Mouse (Mus musculus): Measurements from ENCODE around the gene Eps15l1. TPM values are rescaled to one million over a fixed set of nuclear protein-coding genes. Genes with fewer than 3 reads are reported as not detected.

The Eps15l1 gene
- polyA plus RNA-seq, 2 experiments from 2014 or later = 43.2 to 52.4 TPM

DNA sequence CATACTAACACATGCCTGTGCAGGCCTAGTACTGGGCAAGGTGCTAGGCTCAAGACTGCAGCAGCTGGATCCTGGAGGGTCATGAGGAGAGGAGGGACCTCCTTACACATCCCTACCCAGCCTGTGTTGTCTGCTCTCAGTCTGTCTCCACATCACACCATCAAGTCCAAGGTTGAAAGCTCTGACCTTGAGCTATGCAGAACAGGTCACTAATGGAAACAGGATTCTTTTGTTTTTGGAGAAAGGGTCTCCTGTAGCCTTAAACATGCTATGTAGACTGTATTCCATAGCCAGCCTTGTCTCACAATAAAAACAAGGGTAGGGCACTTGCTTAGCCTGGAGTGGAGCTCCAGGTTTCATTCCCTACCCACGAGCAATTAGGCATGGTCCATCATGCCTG is 72.3 kb downstream of the Eps15l1 start:
- no peak for ATAC-seq

DNA sequence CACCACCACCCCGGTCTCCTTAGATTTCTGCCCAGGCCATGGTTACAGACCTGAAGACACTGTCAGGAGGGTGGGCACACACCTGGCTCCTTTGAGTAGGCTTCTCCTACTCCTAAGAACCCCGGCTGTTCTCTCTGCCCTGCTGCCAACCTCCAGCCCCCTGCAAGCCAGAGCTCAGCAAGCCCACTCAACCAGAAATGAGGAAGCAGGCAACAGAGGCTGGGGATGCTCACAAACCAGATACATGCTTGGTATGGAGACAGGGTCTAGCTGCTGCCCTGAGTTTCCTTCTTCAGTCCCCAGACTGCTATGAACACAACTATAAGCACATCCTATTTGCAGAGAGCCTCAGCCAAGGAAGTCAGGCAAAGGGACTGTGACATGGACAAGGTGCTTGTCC is 73.1 kb downstream of the Eps15l1 start:
- ATAC-seq = no peak

DNA sequence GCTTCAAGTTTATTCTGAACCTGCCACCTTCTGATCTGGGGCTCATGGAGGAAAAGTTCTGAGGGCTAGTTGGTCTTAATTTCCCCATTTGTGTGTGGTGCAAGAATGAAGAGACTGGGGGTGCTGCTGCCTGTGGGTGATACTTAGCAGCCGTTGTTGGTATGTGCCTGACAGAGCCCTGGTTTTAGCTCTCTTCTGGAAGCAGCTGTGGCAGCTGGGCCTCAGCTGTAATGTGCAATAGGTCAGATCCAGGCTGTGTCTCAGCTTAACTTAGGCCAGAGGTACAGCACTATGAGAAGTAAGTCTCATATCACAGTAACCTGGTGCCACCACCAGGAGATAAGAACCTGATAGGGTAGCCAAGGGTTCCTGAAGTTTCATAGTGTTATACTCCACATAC is 73.7 kb downstream of the Eps15l1 start:
- ATAC-seq = no peak

- ATAC-seq = peak; percentile 95
These were observed 77.5 kb downstream of the Eps15l1 start for GRCm38 (mm10) chr8:72343725-72344124.

DNA sequence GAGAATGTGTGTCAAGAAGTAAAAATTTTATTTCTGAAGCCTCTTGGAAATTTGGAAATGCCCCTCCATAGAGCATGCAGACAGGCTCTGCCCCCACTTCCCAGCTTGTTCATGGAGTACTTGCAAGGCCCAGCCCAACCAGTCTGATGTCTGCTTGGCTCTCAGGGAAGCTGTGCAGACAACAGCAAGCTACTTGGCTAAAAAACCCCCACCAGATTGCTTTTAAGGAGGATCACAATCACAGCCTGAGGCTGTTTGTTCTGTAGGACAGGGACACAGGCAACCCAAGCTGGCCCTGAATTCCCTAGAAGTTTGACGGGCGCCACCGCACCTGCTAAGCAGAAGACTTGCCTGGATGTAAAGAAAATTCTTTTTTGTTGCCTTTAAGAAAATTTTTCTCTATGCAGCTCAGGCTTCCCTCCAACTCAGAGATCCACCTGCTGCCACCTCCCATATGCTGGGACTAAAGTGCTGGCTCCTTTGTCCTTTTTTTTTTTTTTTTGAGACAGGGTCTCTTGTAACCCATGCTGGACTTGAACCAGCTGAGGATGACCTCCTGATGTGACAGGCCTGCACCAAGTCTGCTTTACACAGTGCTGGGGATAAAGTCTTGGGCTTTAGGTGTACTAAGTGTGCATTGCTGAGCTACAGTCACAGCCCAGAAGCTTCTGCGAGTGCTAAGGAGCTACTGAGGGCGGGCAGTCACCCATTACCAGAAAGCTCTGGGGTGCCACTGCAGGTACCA is 78.5 kb downstream of the Eps15l1 start:
- ATAC-seq = no peak

DNA sequence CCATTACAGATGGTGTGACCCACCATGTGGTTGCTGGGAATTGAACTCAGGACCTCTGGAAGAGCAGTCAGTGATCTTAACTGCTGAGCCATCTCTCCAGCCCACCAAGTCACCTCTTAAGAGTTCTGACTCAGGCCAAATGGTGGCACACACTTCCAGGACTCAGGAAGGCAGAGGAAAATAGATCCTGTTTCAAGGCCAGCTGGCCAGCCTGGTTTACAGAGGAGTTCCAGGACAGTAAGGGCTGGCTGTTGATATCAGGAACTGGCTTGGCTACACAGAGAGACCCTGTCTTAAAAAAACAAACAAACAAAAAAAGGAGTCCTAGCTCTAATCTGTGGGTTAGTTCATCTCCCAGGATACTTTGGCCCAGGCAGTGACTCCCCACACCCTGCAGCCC is 84.2 kb downstream of the Eps15l1 start:
- ATAC-seq = no peak

DNA sequence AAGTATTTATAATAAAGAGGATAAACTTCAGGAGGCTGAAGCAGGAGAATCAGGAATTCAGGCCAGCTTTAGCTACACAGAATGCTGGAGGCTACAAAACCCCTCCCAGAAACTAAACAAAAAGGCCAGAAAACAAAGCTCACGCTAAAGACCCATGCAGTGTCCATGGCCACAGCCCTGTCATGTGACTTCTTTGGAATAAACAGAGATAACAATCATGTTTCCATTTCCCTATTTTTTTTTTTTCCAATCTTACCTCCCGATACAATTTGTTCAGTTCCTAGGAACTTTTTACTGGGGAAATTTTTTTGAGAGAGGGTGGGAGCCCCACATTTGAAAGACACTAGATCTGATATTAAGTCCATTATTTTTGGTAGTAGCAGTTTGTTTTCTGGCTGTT is 85.0 kb downstream of the Eps15l1 start:
- ATAC-seq = no peak

DNA sequence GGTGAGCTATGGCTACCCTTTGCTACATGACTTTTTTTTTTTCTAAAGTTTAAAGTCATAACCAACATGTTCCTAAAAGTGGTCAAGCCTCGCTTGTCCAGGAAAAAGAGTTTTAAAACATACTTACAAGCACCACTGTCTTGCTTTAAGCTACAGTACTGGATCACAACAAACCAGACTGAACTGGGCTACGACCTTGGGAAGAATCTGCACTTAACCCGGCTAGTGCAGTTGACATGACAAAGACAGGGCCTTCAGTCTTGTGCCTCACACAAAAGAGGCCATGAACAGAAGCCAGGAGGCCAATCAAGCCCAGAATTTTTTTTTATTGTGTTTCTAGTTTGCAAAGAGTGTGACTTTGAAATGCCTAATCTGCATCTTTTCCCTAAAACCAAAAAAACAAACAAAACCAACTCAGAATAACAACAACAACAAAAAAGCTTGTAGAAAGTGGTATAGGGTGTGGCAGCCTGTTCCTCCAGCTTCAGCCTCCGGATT is 87.1 kb downstream of the Eps15l1 start:
- no peak for ATAC-seq

GRCm38 (mm10) chr8:72333429-72334143 is 87.7 kb downstream of the Eps15l1 start:
- ATAC-seq = no peak

DNA sequence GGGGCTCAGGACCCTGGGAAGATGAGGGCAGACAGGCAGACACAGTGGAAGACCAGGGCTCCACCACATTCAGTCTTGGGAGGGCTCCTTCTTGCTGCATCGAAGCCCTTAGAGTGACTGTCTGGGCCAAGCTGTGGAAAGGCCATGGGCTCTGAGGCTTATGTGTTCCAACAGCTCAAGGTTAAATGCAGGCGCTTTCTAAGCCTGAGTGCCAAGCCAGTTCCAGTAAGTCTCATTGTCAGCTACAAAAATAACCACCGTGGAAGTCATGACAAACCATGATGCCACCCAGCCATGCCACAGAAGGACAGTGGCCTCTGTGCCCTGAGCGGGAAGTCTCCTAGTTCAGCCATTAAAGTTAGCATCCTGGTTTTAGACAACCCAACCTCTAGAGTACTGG is 89.6 kb downstream of the Eps15l1 start:
- no peak for ATAC-seq

- ATAC-seq = peak; percentile 79
These were observed 90.3 kb downstream of the Eps15l1 start for GRCm38 (mm10) chr8:72330806-72331516.

- ATAC-seq = no peak
These were observed 92.1 kb downstream of the Eps15l1 start for GRCm38 (mm10) chr8:72329116-72329515.

GRCm38 (mm10) chr8:72324708-72325107 is 96.6 kb downstream of the Eps15l1 start:
- ATAC-seq = no peak

- no peak for ATAC-seq
These were observed 97.1 kb downstream of the Eps15l1 start for GRCm38 (mm10) chr8:72324036-72324706.

- ATAC-seq = no peak
These were observed 98.0 kb downstream of the Eps15l1 start for GRCm38 (mm10) chr8:72323131-72323725.

DNA sequence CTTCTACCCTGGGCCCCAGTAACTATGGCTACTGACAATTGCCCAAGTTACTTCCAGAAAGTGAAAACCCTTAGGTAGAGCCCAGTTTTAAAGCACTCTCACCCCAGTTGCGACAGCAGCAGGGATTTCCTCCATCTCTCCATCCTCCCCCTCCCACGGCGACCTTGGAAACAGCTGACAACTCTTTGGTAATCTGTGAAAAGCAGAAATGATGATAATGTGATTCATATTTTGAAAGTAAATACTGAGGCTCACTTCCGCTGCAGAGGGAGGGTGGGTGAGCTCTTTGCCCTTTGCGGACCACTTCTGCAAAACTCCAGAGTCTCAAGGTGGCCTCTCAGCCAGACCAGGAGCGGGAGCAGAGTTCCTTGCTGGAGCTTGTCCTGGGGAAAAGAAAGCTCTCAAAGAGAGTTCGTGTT is 98.8 kb downstream of the Eps15l1 start:
- peak; percentile 1 for ATAC-seq

GRCm38 (mm10) chr8:72321635-72322441 is 99.4 kb downstream of the Eps15l1 start:
- ATAC-seq = no peak

GRCm38 (mm10) chr8:72320803-72321583 is 100.3 kb downstream of the Eps15l1 start:
- no peak for ATAC-seq

DNA sequence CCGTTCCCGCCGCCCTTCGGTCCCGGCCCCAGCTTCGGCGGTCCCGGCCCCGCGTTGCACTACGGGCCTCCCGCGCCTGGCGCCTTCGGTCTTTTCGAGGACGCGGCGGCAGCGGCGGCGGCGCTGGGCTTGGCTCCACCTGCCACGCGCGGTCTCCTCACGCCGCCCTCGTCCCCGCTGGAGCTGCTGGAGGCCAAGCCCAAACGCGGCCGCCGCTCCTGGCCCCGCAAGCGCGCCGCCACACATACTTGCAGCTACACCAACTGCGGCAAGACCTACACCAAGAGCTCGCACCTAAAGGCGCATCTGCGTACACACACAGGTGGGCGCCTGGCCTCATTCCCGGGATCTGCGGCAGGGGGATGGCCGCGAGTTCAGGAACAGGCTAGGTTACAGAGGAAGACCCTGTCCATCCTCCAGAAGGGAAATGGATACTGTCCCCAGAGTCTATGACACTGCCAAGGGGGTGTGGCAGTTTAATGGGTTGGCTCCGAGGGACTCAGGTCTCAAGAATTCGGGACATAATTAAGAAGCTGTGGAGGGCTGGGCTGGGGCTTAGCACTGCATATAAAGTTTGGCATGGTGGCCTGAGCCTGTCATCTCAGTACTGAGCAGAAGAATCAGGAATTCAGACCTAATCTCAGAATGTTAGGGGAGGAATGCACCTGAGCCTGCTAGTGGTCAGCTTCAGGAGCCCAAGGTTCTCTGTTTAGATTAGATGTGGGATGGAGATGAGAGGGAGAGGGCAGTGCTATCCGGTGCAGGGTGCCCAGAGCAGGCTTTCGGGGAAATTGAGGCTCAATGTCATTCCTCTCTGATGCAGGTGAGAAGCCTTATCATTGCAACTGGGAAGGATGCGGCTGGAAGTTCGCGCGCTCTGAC is 101.1 kb downstream of the Eps15l1 start:
- no peak for ATAC-seq

DNA sequence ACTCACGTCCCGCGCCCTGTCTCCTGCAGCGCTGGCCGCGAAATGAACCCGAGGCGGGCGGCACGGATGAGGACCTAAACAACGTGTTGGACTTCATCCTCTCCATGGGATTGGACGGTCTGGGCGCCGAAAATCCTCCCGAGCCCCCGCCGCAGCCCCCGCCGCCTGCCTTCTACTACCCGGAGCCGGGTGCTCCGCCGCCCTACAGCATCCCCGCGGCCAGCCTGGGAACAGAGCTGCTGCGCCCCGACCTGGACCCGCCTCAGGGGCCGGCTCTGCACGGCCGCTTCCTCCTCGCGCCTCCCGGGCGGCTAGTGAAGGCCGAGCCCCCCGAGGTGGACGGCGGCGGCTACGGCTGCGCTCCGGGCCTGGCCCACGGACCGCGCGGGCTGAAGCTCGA is 101.9 kb downstream of the Eps15l1 start:
- no peak for ATAC-seq

Measured in activated CD4-positive, CD25-positive, alpha-beta regulatory T cell, adult 4 months (primary cell).